Mouse (Mus musculus): ENCODE data around the gene Edrf1.

DNA sequence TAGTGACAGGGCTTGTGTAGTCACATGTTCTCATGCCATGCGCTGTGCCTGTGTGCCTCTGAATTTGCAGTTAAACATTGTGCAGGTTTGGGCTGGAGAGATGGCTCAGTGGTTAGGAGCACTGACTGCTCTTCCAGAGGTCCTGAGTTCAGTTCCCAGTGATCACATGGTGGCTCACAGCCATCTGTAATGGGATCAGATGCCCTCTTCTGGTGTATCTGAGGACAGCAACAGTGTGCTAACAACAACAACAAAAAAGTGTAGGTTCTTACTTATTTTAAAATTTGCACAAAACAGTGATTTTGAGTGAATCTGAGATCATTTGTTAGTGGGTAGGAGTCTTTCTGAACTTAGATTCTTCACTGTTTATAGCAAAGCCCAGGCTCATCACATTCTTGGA, 81.2 kb downstream of the Edrf1 start:
- no peak for TF ChIP-seq CTCF (IDR thresholded peaks at IDR 0.05; ENCODE audit: borderline replicate concordance, insufficient read depth, low read depth, low read length)
- TF ChIP-seq POLR2A (IDR thresholded peaks at IDR 0.05; ENCODE audit: borderline replicate concordance, insufficient read depth, low read length): no peak
